Comparison of ENCODE assay signal across 9 mouse cellular contexts in genomic region chr4:105474765-105475560, GRCm38 (mm10).
DNase-seq lines count a peak whose midpoint lies in the region; ATAC-seq lines count a peak whose summit lies in the region.
"Had no signal": no experiment of that assay in that cellular context is flagged by ENCODE, and none has a peak within 500 bp of the region (broad histone marks: within the 10 kb centered on the region; RNA-seq: fewer than 3 reads in every experiment).

No protein-coding gene starts in this region.

- H3K4me3 ChIP-seq in midbrain, embryonic 16.5 days (ENCODE audit: low read depth, low read length) = no peak overlapping the region
- H3K4me3 ChIP-seq: limb, embryonic 15.5 days had no signal

- peaks cover 4% of the 10 kb centered on the region; the same call in 1 of the 2 replicates for H3K4me1 ChIP-seq in midbrain, embryonic 16.5 days (ENCODE audit: control insufficient read depth, insufficient read depth, low read length)

- H3K27ac ChIP-seq in midbrain, embryonic 16.5 days (ENCODE audit: low read length) = no peak overlapping the region

- H3K4me2 ChIP-seq in midbrain, embryonic 16.5 days (ENCODE audit: low read length) = no peak overlapping the region
- H3K4me2 ChIP-seq: limb, embryonic 15.5 days had no signal

- H3K9me3 ChIP-seq in midbrain, embryonic 16.5 days (replicated peaks; ENCODE audit: control insufficient read depth, low read length, poor library complexity, severe bottlenecking) = no peaks in the 10 kb centered on the region
- H3K9me3 ChIP-seq: limb, embryonic 15.5 days had no signal

- peak; percentile 11 for DNase-seq in cerebellum, adult 9-11 months
- no peak for DNase-seq in cerebellum, adult 8-10 months
- DNase-seq in forelimb bud, embryonic 11.5 days (ENCODE audit: low read depth, low spot score) = peak; percentile 50
- DNase-seq in layer of hippocampus, adult 9-11 months = peak; percentile 47
- DNase-seq in gastrocnemius, postnatal 4 days (ENCODE audit: low spot score in 2 of 2) = no peak

- H3K36me3 ChIP-seq in midbrain, embryonic 16.5 days (ENCODE audit: control insufficient read depth, insufficient read depth, low read length) = no peaks in the 10 kb centered on the region
- H3K36me3 ChIP-seq: limb, embryonic 15.5 days had no signal

- ATAC-seq in midbrain, embryonic 16.5 days = 0 out of 2 replicates have a peak, but pooled peaks have one; percentile 42
- no peak for ATAC-seq in megakaryocyte-erythroid progenitor cell, adult 5-6 weeks (replicated peaks; ENCODE audit: low FRiP score, low TSS enrichment, poor library complexity, severe bottlenecking)
- ATAC-seq in inflammation-experienced regulatory T-cells, adult 6 months = no peak

- H3K27me3 ChIP-seq in midbrain, embryonic 16.5 days (ENCODE audit: control insufficient read depth, insufficient read depth, low read depth, low read length) = no peaks in the 10 kb centered on the region
- H3K27me3 ChIP-seq: limb, embryonic 15.5 days had no signal

- 14% methylated on average over 11 of the region's 11 CpGs for WGBS in midbrain, embryonic 16.5 days

- H3K9ac ChIP-seq in midbrain, embryonic 16.5 days (ENCODE audit: low read depth, low read length) = no peak overlapping the region
- H3K9ac ChIP-seq: limb, embryonic 15.5 days had no signal

Comparison
In these comparisons a context has a peak if more than half of its experiments do, and no peak if none do; other contexts are left out.
1. DNase-seq: peak in cerebellum, adult 9-11 months (single experiment), forelimb bud, embryonic 11.5 days (single experiment) and layer of hippocampus, adult 9-11 months (single experiment); none in cerebellum, adult 8-10 months (single experiment) and gastrocnemius, postnatal 4 days (0 of 2).